Mouse (Mus musculus): ENCODE data around the gene Syne1. TPM values are rescaled to one million over a fixed set of nuclear protein-coding genes. Genes with fewer than 3 reads are reported as not detected.

The Syne1 gene
- polyA plus RNA-seq, 1 experiment, result 19.0 TPM

DNA sequence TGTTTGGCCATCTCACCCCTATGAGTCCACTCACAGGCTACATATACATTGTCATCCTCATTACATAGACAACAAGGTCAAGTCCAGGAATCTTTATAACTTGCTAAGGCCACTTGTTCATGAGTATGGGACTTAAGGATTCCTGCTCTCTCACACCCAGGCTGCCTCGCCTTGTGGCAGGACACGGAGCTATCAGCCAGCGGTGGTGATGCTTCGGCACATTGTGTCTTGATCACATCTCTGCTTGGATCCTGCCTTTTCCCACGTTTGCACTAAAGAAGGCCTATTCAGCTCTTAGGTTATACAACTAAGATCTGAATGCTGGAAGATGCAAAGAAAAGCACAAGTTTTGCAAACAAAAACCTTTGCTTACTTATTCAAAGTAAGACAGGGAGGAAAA lies 345.7 kb downstream of the Syne1 start:
- H3K36me3 ChIP-seq (ENCODE audit: control insufficient read depth, insufficient read depth), result peaks cover 25% of the 10 kb centered on the region
- no peak overlapping the region for H3ac ChIP-seq (ENCODE audit: control insufficient read depth, insufficient read length)
- TF ChIP-seq REST (IDR thresholded peaks at IDR 0.05; ENCODE audit: insufficient read depth, insufficient read length), result no peak
- TF ChIP-seq POLR2A (IDR thresholded peaks at IDR 0.05; ENCODE audit: insufficient read length, low read depth), result no peak
- no peak for TF ChIP-seq MAX (IDR thresholded peaks at IDR 0.05; ENCODE audit: low read depth)
- TF ChIP-seq MYOD1 (IDR thresholded peaks at IDR 0.05; ENCODE audit: control insufficient read depth in 1 of 3, insufficient read length in 2 of 3, low read depth in 2 of 3), result no peak
- TF ChIP-seq SRF (IDR thresholded peaks at IDR 0.05; ENCODE audit: control insufficient read depth, insufficient read length, low read depth), result no peak
- no peak for TF ChIP-seq E2F4 (IDR thresholded peaks at IDR 0.05; ENCODE audit: insufficient read depth)
- no peak for TF ChIP-seq CEBPB (IDR thresholded peaks at IDR 0.05; ENCODE audit: insufficient read depth, poor library complexity, severe bottlenecking)
- TF ChIP-seq TCF3 (IDR thresholded peaks at IDR 0.05; ENCODE audit: insufficient read length, low read depth), result no peak
- TF ChIP-seq USF1 (IDR thresholded peaks at IDR 0.05; ENCODE audit: low read depth), result no peak
- no peak for TF ChIP-seq MYOG (IDR thresholded peaks at IDR 0.05; ENCODE audit: control insufficient read depth in 1 of 3, insufficient read depth in 1 of 3, insufficient read length in 2 of 3, low read depth in 2 of 3)
- no peak for TF ChIP-seq TCF12 (IDR thresholded peaks at IDR 0.05; ENCODE audit: insufficient read depth, poor library complexity, severe bottlenecking)
- TF ChIP-seq POLR2AphosphoS2 (IDR thresholded peaks at IDR 0.05; ENCODE audit: insufficient read length, low read depth), result no peak
- no peaks in the 10 kb centered on the region for H3K79me2 ChIP-seq (ENCODE audit: control insufficient read depth, insufficient read depth)
- no peaks in the 10 kb centered on the region for H3K27me3 ChIP-seq (ENCODE audit: control insufficient read depth, insufficient read depth, insufficient read length)
- no peak overlapping the region for H3K4me3 ChIP-seq
- no peak overlapping the region for H3K4me2 ChIP-seq (ENCODE audit: low read depth)

- TF ChIP-seq MYOG (IDR thresholded peaks at IDR 0.05; ENCODE audit: control insufficient read depth in 1 of 3, insufficient read depth in 1 of 3, insufficient read length in 2 of 3, low read depth in 2 of 3), result peak; percentile 9 to 92 (median 90)
- TF ChIP-seq TCF3 (IDR thresholded peaks at IDR 0.05; ENCODE audit: insufficient read length, low read depth), result peak; percentile 66
- no peak for TF ChIP-seq TCF12 (IDR thresholded peaks at IDR 0.05; ENCODE audit: insufficient read depth, poor library complexity, severe bottlenecking)
- TF ChIP-seq REST (IDR thresholded peaks at IDR 0.05; ENCODE audit: insufficient read depth, insufficient read length), result no peak
- no peak for TF ChIP-seq USF1 (IDR thresholded peaks at IDR 0.05; ENCODE audit: low read depth)
- TF ChIP-seq SRF (IDR thresholded peaks at IDR 0.05; ENCODE audit: control insufficient read depth, insufficient read length, low read depth), result no peak
- peak; percentile 27; the same call in 1 of the 2 replicates for TF ChIP-seq CEBPB (IDR thresholded peaks at IDR 0.05; ENCODE audit: insufficient read depth, poor library complexity, severe bottlenecking)
- TF ChIP-seq E2F4 (IDR thresholded peaks at IDR 0.05; ENCODE audit: insufficient read depth), result no peak
- TF ChIP-seq POLR2AphosphoS2 (IDR thresholded peaks at IDR 0.05; ENCODE audit: insufficient read length, low read depth), result no peak
- TF ChIP-seq POLR2A (IDR thresholded peaks at IDR 0.05; ENCODE audit: insufficient read length, low read depth), result no peak
- no peak for TF ChIP-seq MAX (IDR thresholded peaks at IDR 0.05; ENCODE audit: low read depth)
- peak in 2 of 3 experiments; percentile 95 to 99 for TF ChIP-seq MYOD1 (IDR thresholded peaks at IDR 0.05; ENCODE audit: control insufficient read depth in 1 of 3, insufficient read length in 2 of 3, low read depth in 2 of 3)
- H3K4me2 ChIP-seq (ENCODE audit: low read depth), result no peak overlapping the region
- H3K27me3 ChIP-seq (ENCODE audit: control insufficient read depth, insufficient read depth, insufficient read length), result no peaks in the 10 kb centered on the region
- H3K79me2 ChIP-seq (ENCODE audit: control insufficient read depth, insufficient read depth), result no peaks in the 10 kb centered on the region
- H3K36me3 ChIP-seq (ENCODE audit: control insufficient read depth, insufficient read depth), result peaks cover 35% of the 10 kb centered on the region
- H3K4me3 ChIP-seq, result no peak overlapping the region
- no peak overlapping the region for H3ac ChIP-seq (ENCODE audit: control insufficient read depth, insufficient read length)
Observed at GRCm38 (mm10) chr10:5203837-5204236, 347.4 kb downstream of the Syne1 start.

GRCm38 (mm10) chr10:5197356-5197755 lies 353.9 kb downstream of the Syne1 start:
- TF ChIP-seq TCF3 (IDR thresholded peaks at IDR 0.05; ENCODE audit: insufficient read length, low read depth) (no peak), REST (IDR thresholded peaks at IDR 0.05; ENCODE audit: insufficient read depth, insufficient read length) (no peak), MAX (IDR thresholded peaks at IDR 0.05; ENCODE audit: low read depth) (no peak), USF1 (IDR thresholded peaks at IDR 0.05; ENCODE audit: low read depth) (no peak), MYOG (IDR thresholded peaks at IDR 0.05; ENCODE audit: control insufficient read depth in 1 of 3, insufficient read depth in 1 of 3, insufficient read length in 2 of 3, low read depth in 2 of 3) (no peak), SRF (IDR thresholded peaks at IDR 0.05; ENCODE audit: control insufficient read depth, insufficient read length, low read depth) (no peak), POLR2A (IDR thresholded peaks at IDR 0.05; ENCODE audit: insufficient read length, low read depth) (no peak), POLR2AphosphoS2 (IDR thresholded peaks at IDR 0.05; ENCODE audit: insufficient read length, low read depth) (no peak), MYOD1 (IDR thresholded peaks at IDR 0.05; ENCODE audit: control insufficient read depth in 1 of 3, insufficient read length in 2 of 3, low read depth in 2 of 3) (no peak), TCF12 (IDR thresholded peaks at IDR 0.05; ENCODE audit: insufficient read depth, poor library complexity, severe bottlenecking) (no peak), E2F4 (IDR thresholded peaks at IDR 0.05; ENCODE audit: insufficient read depth) (no peak), CEBPB (IDR thresholded peaks at IDR 0.05; ENCODE audit: insufficient read depth, poor library complexity, severe bottlenecking) (no peak)
- Histone ChIP-seq H3K4me2 (ENCODE audit: low read depth) (no peak overlapping the region), H3K4me3 (no peak overlapping the region), H3ac (ENCODE audit: control insufficient read depth, insufficient read length) (no peak overlapping the region), H3K27me3 (ENCODE audit: control insufficient read depth, insufficient read depth, insufficient read length) (no peaks in the 10 kb centered on the region), H3K79me2 (ENCODE audit: control insufficient read depth, insufficient read depth) (no peaks in the 10 kb centered on the region), H3K36me3 (ENCODE audit: control insufficient read depth, insufficient read depth) (peaks cover 35% of the 10 kb centered on the region)

- Histone ChIP-seq H3K36me3 (ENCODE audit: control insufficient read depth, insufficient read depth) (peaks cover 31% of the 10 kb centered on the region), H3K4me3 (no peak overlapping the region), H3ac (ENCODE audit: control insufficient read depth, insufficient read length) (no peak overlapping the region), H3K27me3 (ENCODE audit: control insufficient read depth, insufficient read depth, insufficient read length) (no peaks in the 10 kb centered on the region), H3K79me2 (ENCODE audit: control insufficient read depth, insufficient read depth) (no peaks in the 10 kb centered on the region), H3K4me2 (ENCODE audit: low read depth) (no peak overlapping the region)
- peak; percentile 92 for TF ChIP-seq CEBPB (IDR thresholded peaks at IDR 0.05; ENCODE audit: insufficient read depth, poor library complexity, severe bottlenecking)
- TF ChIP-seq MAX (IDR thresholded peaks at IDR 0.05; ENCODE audit: low read depth), result no peak
Observed at GRCm38 (mm10) chr10:5196267-5196666, 355.0 kb downstream of the Syne1 start.

- Histone ChIP-seq H3K4me3 (peak overlapping the region; percentile 23), H3K36me3 (ENCODE audit: control insufficient read depth, insufficient read depth) (peaks cover 26% of the 10 kb centered on the region), H3ac (ENCODE audit: control insufficient read depth, insufficient read length) (no peak overlapping the region), H3K79me2 (ENCODE audit: control insufficient read depth, insufficient read depth) (no peaks in the 10 kb centered on the region), H3K4me2 (ENCODE audit: low read depth) (peak overlapping the region; percentile 78), H3K27me3 (ENCODE audit: control insufficient read depth, insufficient read depth, insufficient read length) (no peaks in the 10 kb centered on the region)
- TF ChIP-seq CEBPB (IDR thresholded peaks at IDR 0.05; ENCODE audit: insufficient read depth, poor library complexity, severe bottlenecking) (no peak), TCF3 (IDR thresholded peaks at IDR 0.05; ENCODE audit: insufficient read length, low read depth) (no peak), POLR2A (IDR thresholded peaks at IDR 0.05; ENCODE audit: insufficient read length, low read depth) (no peak), E2F4 (IDR thresholded peaks at IDR 0.05; ENCODE audit: insufficient read depth) (no peak), USF1 (IDR thresholded peaks at IDR 0.05; ENCODE audit: low read depth) (no peak), MAX (IDR thresholded peaks at IDR 0.05; ENCODE audit: low read depth) (no peak), REST (IDR thresholded peaks at IDR 0.05; ENCODE audit: insufficient read depth, insufficient read length) (no peak), POLR2AphosphoS2 (IDR thresholded peaks at IDR 0.05; ENCODE audit: insufficient read length, low read depth) (no peak), MYOD1 (IDR thresholded peaks at IDR 0.05; ENCODE audit: control insufficient read depth in 1 of 3, insufficient read length in 2 of 3, low read depth in 2 of 3) (no peak), MYOG (IDR thresholded peaks at IDR 0.05; ENCODE audit: control insufficient read depth in 1 of 3, insufficient read depth in 1 of 3, insufficient read length in 2 of 3, low read depth in 2 of 3) (no peak), TCF12 (IDR thresholded peaks at IDR 0.05; ENCODE audit: insufficient read depth, poor library complexity, severe bottlenecking) (no peak), SRF (IDR thresholded peaks at IDR 0.05; ENCODE audit: control insufficient read depth, insufficient read length, low read depth) (no peak)
Observed at GRCm38 (mm10) chr10:5195288-5195687, 356.0 kb downstream of the Syne1 start.

Measured in myocyte (in vitro differentiated cells).